Mouse (Mus musculus) olfactory bulb, adult 2 months (tissue): ENCODE results near the gene Fam133b. TPM values are rescaled to one million over a fixed set of nuclear protein-coding genes. Genes with fewer than 3 reads are reported as not detected.
"Not testable (repeated sequence)": the region's sequence is repeated elsewhere in the genome, so short reads cannot be mapped to it uniquely, and the experiment has no call there.

ENCODE experiments used
- H3K27ac ChIP-seq: fragments of 200-500 bp; 2 replicates; pipeline ENCODE4 v1.5.1; 2012; ENCODE audit warnings: low read depth, low read length; ENCODE audit not compliant: insufficient read depth
- H3K4me1 ChIP-seq: fragments of 200-500 bp; 2 replicates; pipeline ENCODE4 v1.6.1; 2012; ENCODE audit warnings: low read length; ENCODE audit not compliant: control insufficient read depth, insufficient read depth
- H3K4me3 ChIP-seq: fragments of 200-500 bp; 2 replicates; pipeline ENCODE4 v1.5.1; 2012; ENCODE audit warnings: mild to moderate bottlenecking, low read depth, low read length, moderate library complexity; ENCODE audit not compliant: insufficient read depth
- CTCF ChIP-seq: fragments of 200-500 bp; IDR thresholded peaks from 2 replicates; pipeline ENCODE4 v1.5.1; 2012; ENCODE audit warnings: low read depth, mild to moderate bottlenecking, low read length, moderate library complexity; ENCODE audit not compliant: insufficient read depth
- POLR2A ChIP-seq: fragments of 200-500 bp; IDR thresholded peaks from 2 replicates; pipeline ENCODE4 v1.6.1; 2012; ENCODE audit warnings: mild to moderate bottlenecking, low read depth, low read length, moderate library complexity; ENCODE audit not compliant: insufficient read depth
- WGBS: fragments of 180-500 bp; shearing (Covaris S2); methylation state at CpG from one replicate; pipeline ENCODE4 v1.1.7; 2018; 5-methylcytosine and 5-hydroxymethylcytosine counted together
- polyA plus RNA-seq: library from polyadenylated mRNA; stranded (reverse); fragments of >200 nt; gene quantifications from 2 replicates; pipeline ENCODE4 v1.2.4, GENCODE M21; 2012; ENCODE audit warnings: low replicate concordance; ENCODE audit not compliant: missing spikeins, insufficient read depth, insufficient read length

Gene Fam133b
- polyA plus RNA-seq, 1 experiment, result not detected

DNA sequence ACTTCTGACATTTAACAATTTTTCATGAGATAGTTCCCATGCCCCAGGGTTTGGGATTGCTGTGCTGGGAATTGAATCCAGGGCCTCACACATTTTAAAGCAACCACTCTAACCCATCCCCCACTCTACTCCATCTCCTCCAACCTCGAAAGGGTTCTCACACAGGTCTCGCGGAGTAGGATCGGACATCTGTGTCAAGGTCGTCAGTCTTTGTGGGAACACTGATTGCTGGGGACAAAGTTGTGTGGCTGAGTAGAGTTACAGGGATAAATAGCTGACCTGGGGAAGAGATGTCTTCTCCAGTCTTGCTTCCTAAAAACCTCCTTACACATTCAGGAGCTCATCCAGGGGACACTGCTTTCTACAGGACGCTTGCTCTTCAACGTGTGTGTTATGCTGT, 35.4 kb downstream of the Fam133b start:
- Histone ChIP-seq H3K27ac (no peak overlapping the region), H3K4me1 (no peaks in the 10 kb centered on the region), H3K4me3 (no peak overlapping the region)
- WGBS, result 97% methylated on average over 7 of the region's 7 CpGs
- TF ChIP-seq POLR2A (no peak), CTCF (no peak)

DNA sequence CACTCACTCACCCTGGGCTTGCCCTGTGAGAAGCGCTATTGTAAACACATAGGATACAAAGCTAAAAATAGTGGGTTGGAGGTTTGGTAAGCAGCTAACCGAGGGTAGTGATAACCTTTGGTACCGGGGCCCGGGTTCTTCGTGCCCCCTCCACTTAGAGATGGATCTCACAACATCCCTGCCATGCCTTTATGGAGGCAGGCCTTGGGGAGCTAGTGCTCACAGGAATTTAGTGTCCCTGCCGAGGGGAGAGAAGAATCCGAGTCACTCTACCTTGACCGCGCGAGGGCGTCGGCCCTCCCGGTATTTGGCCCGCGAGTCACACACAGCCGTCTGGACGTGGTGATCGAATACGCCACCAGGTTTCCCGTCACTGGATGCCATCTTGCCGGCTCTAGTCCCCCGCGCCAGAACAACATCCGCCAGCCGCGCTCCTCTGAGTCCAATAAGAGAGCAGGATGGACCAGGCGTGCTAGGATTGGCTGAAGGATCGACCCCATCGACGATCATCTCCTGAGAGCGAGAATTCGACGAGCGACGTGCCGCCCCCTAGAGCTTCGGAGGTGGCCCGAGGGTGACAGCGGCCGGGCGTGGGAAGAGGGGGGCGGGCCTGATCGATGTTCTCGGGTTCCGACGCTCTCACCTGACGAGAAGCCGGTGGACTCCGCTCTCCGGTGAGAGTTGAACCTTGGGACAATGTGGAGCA, 52.2 kb downstream of the Fam133b start, which contains the start of gene Pex1:
TSS of gene Pex1 (plus strand) at position 374 of the 706 bp plus-strand sequence.
- Histone ChIP-seq H3K4me1 (peaks cover 8% of the 10 kb centered on the region), H3K27ac (peak within 1 kb of the TSS; percentile 60), H3K4me3 (peak within 1 kb of the TSS; percentile 89)
- TF ChIP-seq CTCF (0 out of 2 replicates have a peak, but pooled peaks have one; percentile 5), POLR2A (0 out of 2 replicates have a peak, but pooled peaks have one; percentile 9)
- under 1% methylated on average over 50 of the region's 50 CpGs for WGBS

DNA sequence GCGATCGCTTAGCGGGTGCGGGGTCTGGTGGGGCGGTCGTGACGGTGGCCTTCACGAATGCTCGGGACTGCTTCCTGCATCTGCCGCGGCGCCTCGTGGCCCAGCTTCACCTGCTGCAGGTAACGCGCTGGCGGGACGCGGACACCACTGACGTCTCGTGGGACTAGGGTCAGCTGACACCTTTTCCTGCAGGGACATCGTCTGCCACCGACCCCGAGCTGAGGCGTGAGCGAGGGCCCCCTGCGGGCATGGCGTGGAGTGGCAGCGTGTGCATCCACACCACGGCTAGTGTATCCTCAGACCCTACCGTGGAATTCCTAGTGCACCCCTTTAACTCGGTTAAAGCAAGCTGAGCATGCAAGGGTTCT, 52.8 kb downstream of the Fam133b start, which contains the start of gene Rbm48:
TSS of gene Rbm48 (minus strand) at position 187 of the 368 bp plus-strand sequence.
- Histone ChIP-seq H3K27ac (peak within 1 kb of the TSS; percentile 60), H3K4me1 (peaks cover 8% of the 10 kb centered on the region), H3K4me3 (peak within 1 kb of the TSS; percentile 89)
- under 1% methylated on average over 31 of the region's 31 CpGs for WGBS
- TF ChIP-seq CTCF, result peak; percentile 42; the same call in 1 of the 2 replicates
- TF ChIP-seq POLR2A, result no peak

DNA sequence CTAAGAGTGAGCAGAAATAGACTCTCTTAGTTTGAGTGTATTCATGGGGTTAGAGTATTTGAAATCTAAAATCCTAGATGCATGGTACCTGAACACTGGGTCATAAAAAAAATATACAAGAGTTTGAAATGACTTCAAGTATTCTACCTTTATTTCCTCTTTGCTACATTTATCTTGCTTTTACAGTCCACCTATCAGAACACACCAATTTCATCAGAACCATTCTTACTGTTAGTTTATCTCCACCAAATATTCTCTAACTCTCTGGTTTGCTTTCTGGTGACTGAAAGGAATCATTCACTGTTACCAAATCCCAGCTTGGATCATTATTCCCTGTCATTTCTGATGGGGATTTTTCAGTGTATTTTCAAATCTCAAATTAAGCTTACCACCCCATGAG, 53.5 kb downstream of the Fam133b start:
- Histone ChIP-seq H3K4me1 (peaks cover 8% of the 10 kb centered on the region), H3K27ac (no peak overlapping the region), H3K4me3 (no peak overlapping the region)
- TF ChIP-seq CTCF (no peak), POLR2A (no peak)

DNA sequence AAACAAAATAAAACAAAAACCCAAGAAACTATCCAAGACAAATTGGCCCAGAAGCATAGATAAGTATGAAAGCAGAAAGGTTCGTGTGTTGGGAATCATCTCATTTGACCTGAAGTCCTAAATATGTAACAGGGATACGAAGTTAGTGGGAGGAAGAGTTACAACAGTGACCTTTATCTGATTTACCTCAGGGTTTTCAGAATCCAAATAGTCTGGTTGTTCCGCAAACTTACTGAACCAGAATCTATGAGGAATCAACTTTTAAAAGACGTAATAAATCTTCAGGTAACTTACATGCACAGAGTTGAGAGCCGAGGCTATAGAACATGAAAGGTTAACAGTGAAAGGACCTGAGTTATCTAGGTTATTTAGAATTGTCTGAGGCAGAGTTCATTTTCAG, 55.1 kb downstream of the Fam133b start:
- no peak for TF ChIP-seq CTCF
- TF ChIP-seq POLR2A, result no peak
- H3K4me1 ChIP-seq, result peaks cover 8% of the 10 kb centered on the region
- WGBS, result 95% methylated on average over 5 of the region's 5 CpGs

DNA sequence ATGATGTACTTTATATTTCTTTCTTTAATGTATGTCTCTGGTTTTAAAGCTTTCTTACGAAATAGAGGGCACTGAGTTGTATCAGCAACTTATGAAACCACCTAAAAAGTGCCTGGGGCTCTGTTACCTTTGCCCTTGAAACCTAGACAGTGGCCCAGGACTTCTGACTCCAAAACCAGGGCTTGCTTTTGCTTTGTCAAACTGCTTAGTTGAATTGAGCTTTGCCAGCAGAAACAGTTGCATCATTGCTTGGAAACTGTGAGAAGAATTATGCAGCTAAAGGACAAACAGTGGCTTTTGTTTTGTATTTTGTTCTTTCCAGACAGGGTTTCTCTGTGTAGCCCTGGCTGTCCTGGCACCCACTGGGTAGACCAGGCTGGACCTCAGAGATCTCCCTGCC, 56.7 kb downstream of the Fam133b start:
- Histone ChIP-seq H3K4me1 (peaks cover 5% of the 10 kb centered on the region; the same call in 1 of the 2 replicates), H3K27ac (no peak overlapping the region), H3K4me3 (no peak overlapping the region)
- WGBS, result 94% methylated on average over 1 of the region's 1 CpGs
- TF ChIP-seq POLR2A, result no peak
- no peak for TF ChIP-seq CTCF

More for the DNA sequence above, 55.1 kb downstream of the Fam133b start:
- H3K27ac ChIP-seq, result no peak overlapping the region
- H3K4me3 ChIP-seq, result no peak overlapping the region

DNA sequence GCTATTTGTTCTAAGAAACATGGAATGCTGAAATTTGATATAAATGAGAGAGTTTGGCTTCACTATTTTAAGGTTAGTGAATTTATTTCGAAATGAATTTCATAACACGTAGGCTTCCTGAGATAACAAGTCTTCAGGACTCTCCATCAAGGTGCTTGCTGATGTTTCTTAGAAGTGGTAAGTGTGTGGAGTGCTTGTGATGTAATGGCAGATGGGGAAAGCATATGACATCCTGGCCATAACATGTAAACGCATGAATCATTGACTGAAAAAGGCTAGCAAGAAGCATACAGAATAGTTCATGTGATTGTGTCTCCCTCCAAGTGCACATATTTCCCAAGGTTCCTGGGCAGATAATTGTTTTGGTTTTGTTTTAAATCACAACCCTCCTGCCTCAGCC, 57.2 kb downstream of the Fam133b start:
- no peak overlapping the region for H3K27ac ChIP-seq
- 94% methylated on average over 3 of the region's 3 CpGs for WGBS
- TF ChIP-seq CTCF (no peak), POLR2A (no peak)
- H3K4me1 ChIP-seq, result peaks cover 5% of the 10 kb centered on the region; the same call in 1 of the 2 replicates
- no peak overlapping the region for H3K4me3 ChIP-seq

DNA sequence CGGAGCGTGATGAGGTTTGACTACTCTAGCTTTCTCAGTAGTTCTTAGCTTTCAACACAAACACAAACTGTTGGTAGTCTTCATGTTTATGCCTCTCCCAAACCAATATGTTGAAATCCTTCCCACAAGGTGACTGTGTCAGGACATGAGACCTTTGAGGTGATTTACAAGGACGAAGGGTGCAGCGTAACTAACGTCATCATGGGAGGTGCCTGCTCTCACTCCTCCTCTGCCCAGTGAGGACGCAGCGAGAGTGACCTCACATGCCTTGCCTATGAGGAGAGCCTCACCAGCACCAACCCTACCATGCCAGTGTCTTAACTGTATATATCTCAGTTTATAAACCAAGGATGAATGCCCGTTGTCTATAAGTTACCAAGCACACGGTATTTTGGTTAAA, 63.5 kb downstream of the Fam133b start:
- TF ChIP-seq POLR2A (no peak), CTCF (no peak)
- no peaks in the 10 kb centered on the region for H3K4me1 ChIP-seq
- 97% methylated on average over 9 of the region's 9 CpGs for WGBS
- H3K27ac ChIP-seq, result no peak overlapping the region
- H3K4me3 ChIP-seq, result no peak overlapping the region

DNA sequence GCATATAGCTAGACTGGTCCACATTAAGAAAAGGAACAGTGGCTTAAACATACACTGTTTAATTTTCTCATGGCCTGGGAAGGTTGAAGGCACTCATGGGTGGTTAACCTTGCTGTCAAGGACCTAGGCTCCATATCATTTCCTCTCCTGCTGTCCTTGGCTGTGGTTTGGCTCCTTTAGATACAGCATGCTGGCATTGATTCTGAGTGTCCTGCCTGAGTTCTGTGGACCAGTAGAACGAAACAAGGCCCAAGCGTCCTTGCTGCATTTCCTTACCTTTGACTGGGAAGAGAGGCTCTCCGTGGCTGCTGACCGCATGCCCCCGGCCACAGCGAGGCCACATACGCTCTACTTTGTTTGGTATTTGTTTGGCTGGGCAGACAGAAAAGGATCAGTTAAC, 65.6 kb downstream of the Fam133b start:
- H3K4me1 ChIP-seq, result no peaks in the 10 kb centered on the region
- WGBS, result 94% methylated on average over 7 of the region's 7 CpGs
- no peak overlapping the region for H3K4me3 ChIP-seq
- no peak overlapping the region for H3K27ac ChIP-seq
- TF ChIP-seq CTCF, result no peak
- no peak for TF ChIP-seq POLR2A

DNA sequence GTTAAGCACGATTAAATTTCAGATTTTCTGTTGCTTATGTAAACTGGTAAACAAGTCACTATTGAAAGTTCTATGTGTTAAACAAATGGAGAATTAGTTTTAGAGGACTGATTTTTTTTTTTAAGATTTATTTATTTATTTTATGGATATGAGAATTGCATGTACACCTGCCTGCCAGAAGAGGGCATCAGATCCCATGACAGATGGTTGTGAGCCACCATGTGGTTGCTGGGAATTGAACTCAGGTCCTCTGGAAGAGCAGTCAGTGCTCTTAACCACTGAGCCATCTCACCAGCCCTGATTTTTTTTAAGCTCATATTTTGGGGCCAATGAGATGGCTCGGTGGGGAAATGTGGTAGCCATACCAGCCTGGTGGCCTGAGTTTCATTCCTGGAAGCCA, 68.2 kb downstream of the Fam133b start:
- not testable (repeated sequence) for H3K4me3 ChIP-seq, H3K27ac ChIP-seq, H3K4me1 ChIP-seq
- WGBS, result 92% methylated on average over 2 of the region's 2 CpGs

Other genes with a start within 250 kb of the Fam133b start
- 52.8 TPM in 1 of 2 replicates, not detected in the other for gene Cdk6, start 202.3 kb upstream of the Fam133b start, polyA plus RNA-seq
- gene 1700109H08Rik, start 27.7 kb downstream of the Fam133b start, polyA plus RNA-seq, result not detected in 2 replicates
- gene Pex1, start 52.2 kb downstream of the Fam133b start, polyA plus RNA-seq, result not detected in 2 replicates
- gene Rbm48, start 52.8 kb downstream of the Fam133b start, polyA plus RNA-seq, result not detected in 2 replicates
- gene Tmbim7, start 107.3 kb downstream of the Fam133b start, polyA plus RNA-seq, result not detected in 2 replicates
- gene Gatad1, start 113.4 kb downstream of the Fam133b start, polyA plus RNA-seq, result not detected in 2 replicates